Mouse (Mus musculus): ENCODE results near the gene Zc3h8.

Zc3h8 gene

GRCm38 (mm10) chr2:128943538-128944528 lies at the start of gene Zc3h8:
Gene Zc3h8 (minus strand): TSS chr2:128944077.
- DNase-seq: peak; percentile 97

DNA sequence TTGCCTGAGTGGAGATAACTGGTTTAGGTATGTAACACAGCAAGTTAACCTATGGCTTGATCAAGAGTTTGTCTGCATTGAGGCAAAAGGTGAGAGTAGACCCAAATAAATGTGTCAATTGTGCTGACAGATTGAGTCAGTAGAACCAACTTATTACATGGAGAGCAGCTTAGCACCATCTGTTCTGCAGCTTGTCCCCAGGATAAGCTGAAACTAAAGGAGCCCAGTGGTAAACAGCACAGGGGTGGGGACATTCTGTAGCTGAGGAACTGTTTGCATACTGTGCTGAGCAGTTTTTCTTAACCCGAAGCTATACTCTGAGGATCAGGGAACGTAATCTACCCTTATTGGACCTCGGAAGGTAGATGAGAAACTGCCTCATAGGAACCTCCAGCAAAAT lies 40.9 kb upstream of the Zc3h8 start:
- no peak for DNase-seq

DNA sequence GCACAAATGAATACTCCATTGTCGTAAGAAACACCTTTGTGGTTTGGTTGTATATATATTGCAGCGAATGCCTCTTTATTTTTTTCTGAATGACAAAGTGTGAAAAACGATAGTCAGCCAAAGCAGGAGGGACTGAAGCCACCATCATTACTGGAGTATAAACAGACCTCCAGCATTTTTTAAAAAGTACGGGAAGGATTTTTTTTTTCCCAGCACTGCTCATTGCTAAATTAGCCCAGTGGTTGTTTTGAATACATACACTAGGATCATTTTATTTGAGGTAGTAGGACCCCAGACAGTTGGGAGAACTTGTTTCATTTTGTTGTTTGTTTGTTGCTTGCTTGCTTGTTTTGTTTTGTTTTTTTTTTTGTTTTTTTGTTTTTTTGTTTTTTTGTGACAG lies 31.7 kb upstream of the Zc3h8 start:
- no peak for DNase-seq

DNA sequence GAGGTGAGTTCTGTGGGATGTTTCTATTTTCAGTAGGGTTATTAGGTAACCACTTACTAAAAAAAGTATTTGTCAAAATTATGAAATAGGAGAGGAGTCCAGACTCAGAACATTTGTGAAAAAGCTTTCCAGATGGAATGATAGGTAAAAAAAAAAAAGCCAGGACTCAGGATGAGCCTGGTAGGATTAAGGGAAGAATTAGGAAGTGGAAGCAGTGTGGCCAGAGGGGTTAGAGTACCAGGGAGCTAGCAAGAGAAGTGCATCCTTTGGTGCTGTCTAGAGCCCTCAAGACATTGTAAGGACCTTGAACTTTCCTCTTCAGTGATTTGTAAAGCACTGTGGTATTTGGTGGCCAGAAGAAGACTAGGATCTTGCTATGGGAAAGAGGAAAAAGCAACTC lies 28.4 kb upstream of the Zc3h8 start:
- DNase-seq: no peak

GRCm38 (mm10) chr2:128968475-128969083 lies 24.7 kb upstream of the Zc3h8 start:
- DNase-seq: no peak

GRCm38 (mm10) chr2:128967661-128968441 lies 24.0 kb upstream of the Zc3h8 start, which contains the start of gene Gm10762:
Gene Gm10762 (minus strand): TSS chr2:128967725.
- DNase-seq: peak; percentile 63

DNA sequence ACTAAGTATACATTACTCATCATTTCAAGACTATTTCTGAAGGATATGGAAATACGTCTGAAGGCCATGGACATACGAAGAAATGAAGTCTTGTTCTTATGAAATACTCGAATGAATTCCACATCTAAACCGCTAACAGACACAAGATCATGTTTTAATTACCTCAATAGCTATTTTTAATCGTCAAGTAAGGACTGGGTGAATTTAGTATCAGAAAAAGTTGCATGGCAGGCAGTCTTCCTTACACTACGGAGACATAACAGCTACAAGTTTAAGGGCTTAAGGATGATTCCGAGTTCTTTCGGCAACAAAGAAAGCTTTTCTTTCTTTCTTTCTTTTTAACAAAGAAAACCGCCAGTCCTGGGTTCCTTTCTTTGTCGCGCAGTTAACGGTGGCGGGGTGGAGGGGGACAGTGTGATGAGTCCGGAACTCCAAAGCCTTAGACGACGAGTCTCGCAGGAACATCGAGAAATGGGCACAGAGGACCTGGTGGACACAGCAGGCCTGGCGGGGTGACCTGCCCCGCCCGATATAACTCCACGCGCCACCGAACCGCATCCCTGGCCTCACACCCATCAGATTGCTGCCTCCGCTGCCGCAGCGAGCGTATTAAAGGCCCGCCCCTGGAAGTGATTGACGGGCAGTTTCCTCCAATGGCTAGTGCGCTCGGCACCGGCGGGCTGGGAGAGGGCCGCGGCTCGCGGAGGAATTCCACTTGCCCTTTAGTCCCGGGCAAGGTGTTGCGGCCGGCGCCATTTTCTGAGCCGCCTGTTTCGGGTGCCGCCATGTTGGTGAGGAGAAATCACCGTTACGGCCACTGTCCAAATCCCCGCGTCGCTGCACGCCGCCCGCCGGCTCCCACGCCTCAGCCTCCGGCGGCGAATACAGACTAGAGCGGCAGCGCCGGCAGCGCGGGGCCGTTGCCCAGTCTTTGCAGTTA lies 23.0 kb upstream of the Zc3h8 start, which contains the start of gene Zc3h6:
Gene Zc3h6 (plus strand): TSS at position 762 of the 940 bp plus-strand sequence.
- DNase-seq: peak; percentile 98

DNA sequence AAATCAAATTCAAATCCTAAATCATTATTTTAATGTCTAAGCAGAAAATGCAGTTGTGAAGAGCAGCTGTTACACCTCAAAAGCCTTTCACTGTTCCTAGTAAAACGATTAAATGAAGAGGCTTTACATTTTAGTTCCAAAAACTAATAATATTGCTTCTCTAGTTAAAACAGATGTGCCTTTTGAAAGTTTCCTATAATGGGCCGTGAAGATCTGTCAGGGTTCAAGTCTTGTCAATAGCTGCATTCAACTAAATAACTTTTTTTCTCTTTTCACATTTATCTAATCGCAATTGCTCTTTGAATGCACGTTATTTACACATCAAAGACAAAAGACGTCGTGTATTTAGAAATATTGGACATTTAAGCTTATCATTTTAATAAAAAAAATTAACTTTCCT lies 22.4 kb upstream of the Zc3h8 start:
- no peak for DNase-seq

DNA sequence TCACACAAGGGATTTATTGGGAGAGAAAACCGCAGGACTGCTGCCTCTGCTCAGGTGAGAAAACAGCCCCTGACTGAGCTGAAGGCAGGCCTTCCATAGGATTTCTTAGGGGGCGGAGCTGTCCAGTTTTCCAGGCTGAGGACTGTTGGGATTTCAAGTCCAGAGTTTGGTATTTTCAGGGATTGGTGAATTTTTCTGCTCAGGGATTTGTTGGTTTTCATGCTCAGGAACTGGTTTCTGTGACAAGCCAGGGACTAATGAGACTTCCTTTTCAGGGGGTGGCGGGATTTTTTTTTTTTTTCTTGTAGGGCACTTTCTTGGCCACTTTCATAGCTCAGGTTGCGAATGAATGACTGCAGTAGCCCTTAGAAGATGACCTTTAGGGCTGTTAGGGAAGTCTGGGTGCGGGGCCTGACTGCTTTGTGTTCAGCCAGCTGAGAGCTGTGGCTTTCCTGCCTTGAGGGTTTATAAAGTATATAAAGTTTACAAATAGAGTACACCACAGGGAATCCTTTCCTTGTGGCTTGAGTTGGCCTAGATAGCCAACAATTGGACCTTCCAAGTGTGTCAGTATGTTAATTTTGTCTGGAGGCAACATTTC lies 21.7 kb upstream of the Zc3h8 start:
- DNase-seq: no peak

DNA sequence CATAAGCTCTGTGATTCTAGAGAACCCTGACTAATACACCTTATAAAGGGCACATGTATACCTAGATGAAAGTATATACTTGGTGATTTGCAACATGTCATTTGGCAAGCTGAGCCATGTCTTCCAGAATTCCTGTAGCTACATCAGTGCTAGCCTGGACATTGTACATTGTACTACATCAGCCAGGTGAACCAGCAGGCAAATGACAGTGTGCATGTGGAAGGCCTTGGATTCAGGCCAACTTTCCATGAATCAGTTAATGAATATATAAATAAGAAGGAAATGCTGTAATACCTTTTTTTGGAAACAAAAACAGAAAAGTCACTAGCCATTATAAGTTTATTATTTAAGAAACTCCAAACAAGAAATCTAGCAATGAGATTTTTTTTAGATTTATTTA lies 10.3 kb upstream of the Zc3h8 start:
- DNase-seq: no peak

DNA sequence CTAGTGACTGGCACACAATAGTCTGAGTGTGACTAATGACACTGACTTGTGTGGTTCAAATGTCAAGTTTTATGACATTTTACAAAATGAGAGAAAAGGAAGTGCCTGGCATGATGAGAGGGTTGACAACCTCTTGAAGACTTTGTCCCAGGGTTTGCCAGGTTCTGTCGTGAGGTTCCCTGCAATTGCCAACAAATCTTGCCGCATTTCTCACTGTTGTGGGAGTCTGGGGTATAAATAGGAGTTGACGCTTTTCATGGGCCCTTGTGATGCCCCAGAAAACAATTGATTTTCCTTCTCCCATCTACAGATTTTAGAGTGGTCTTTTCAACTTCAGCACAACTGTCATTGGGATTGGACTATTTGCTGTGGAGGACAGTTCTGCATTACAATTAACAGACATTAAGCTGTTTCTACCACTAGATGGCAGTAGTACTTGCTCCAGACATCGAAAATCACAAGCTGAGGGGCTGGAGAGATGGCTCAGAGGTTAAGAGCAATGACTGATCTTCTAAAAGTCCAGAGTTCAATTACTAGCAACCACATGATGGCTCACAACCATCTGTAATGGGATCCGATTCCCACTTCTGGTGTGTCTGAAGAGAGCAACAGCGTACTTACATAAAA lies 4.2 kb upstream of the Zc3h8 start:
- no peak for DNase-seq

- no peak for DNase-seq
These were observed 7.6 kb downstream of the Zc3h8 start for GRCm38 (mm10) chr2:128936256-128936655.

DNA sequence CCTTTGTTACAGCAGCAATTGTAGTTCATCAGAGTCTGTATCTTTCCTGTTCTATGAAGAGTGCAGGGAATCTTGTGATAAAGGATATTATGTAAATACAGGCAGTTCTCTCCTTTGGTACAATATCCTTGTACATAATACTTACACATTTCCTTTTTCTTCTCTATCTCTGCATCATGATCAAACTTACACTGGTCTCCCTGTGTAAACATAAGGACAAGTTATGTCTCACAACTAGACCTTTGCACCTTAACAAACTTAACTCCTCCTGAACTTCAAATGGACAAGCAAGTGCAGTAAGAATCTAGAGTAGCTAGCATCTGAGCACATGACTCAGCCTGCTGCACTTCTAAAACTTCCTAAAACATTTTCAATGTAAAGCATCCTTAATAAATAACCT lies 13.2 kb downstream of the Zc3h8 start:
- DNase-seq: no peak

GRCm38 (mm10) chr2:128928446-128928845 lies 15.4 kb downstream of the Zc3h8 start:
- no peak for DNase-seq

- DNase-seq: no peak
These were observed 19.1 kb downstream of the Zc3h8 start for GRCm38 (mm10) chr2:128924799-128925198.

DNA sequence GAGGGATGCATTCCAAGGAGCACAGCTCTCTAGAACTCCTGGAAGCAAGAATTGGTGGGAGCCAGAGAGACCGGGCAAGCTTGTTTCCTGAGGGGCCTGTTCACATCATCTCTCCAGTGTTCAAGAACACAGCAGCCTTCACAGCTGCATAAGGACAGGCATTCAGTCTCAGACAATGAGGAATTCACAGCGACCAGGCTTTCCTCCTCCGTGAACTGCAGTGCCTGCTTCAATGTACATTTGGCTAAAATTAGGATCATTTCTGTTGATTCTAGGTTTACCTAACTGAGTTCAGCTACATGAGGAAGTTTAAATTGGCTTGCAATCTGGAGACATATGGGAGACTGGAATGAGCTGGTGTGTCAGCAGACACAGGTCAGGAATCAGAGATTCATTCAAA lies 27.3 kb downstream of the Zc3h8 start:
- DNase-seq: peak; percentile 6

DNA sequence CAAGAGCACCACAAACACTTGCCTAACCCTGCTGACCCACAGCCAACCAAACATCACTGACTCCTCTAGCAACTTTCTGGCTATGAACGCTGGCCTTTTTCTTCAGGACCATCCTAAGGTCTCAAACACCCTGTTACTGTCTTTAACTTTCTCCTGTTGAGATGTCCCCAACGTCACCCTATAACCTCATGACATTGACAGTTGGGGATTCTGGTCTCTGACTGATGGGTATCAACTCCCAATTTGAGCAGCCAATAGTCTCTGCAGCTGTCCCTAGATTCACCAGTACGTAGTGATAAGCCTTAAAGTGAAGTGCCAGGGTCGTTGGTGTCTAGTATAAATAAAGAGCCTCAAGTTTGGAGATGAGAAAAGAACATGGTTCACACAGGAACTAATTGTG lies 28.9 kb downstream of the Zc3h8 start:
- no peak for DNase-seq

- no peak for DNase-seq
These were observed 40.2 kb downstream of the Zc3h8 start for GRCm38 (mm10) chr2:128903661-128904060.

DNA sequence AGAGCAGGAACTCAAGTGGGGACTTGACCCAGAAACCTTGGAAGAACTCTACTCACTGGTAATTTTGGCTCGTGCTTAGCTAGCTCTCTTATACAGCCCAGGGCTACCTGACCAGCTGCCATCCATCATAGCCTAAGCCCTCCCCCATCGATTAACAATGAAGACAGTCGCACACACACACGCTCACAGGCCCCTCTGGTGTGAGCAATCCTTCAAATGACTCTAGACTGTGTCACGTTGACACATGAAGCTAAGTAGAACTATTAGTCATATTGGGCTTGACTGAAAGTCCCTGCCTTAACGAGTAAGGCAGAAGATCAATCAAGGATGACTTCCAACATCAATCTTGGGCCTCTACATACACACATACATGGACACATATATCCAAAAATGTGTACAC lies 41.0 kb downstream of the Zc3h8 start:
- DNase-seq: no peak

DNA sequence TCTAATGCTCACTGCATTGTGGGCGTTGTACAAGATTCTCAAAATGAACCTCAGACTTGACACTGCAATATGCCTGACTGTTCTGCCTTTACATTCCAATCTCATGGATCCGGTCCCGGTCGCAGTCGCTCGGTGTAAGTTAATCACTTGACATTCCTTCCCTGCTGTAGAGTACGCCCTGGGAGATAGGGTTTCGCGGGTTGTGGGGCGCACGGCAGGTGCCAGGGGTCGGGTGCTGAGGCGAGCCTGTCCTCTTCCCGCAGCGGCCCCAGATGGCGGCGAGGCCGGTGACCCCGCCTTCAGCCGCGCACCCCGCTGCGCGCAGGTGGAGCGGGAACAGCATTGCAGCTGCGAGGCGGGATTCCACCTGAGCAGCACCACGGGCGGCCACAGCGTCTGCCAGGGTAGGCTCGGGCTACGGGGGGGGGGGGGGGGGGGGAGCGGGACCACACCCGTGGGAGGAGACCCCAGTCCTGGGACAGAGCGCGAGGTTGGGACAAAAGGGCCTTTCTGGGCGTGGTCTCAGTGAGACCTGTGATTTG lies 51.6 kb downstream of the Zc3h8 start:
- DNase-seq: no peak
